Mouse (Mus musculus) kidney, adult 9 months (tissue): ENCODE measurements around the gene Vwce.

Experiments used
- DNase-seq: peaks from one replicate; pipeline ENCODE4 v3.0.0; 2022

Vwce gene

GRCm38 (mm10) chr19:10692361-10692760 lies 58.3 kb downstream of the Vwce start:
- DNase-seq: peak; percentile 79

DNA sequence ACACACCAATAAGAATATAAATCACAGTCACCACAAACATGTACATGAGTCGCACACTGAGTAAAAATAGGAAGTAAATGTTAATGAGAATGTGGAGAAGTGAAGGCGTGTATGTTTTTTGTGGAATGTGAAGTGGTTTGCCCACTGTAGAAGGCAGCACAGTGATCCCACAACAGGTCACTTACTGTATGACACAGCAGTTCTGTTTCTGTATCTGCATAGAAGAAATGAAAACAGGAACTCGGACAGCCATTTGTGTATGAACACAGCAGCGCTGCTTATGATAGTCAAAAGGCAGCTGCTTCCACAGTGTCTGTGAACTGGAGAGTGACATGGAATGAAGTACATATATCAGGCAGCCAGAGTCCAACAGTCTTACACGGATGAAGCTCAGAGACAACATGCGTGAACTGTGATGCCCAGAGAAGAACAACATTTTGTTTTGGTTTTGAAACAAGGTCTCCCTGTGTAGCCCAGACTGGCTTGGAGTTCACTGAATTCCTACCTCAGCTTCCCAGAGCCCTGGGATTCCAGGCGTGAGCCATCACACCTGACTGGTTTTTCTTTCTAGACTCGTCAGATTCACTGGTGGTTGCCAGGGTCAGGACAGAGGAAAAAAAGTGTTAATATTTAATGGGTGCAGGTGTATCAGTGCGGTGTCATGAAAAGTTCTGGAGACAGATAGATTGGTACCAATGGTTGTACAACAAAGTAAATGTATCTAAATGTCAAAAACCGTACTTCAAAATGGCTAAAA lies 60.1 kb downstream of the Vwce start:
- peak; percentile 55 for DNase-seq

- DNase-seq: no peak
Observed at GRCm38 (mm10) chr19:10695801-10696200, 61.8 kb downstream of the Vwce start.

GRCm38 (mm10) chr19:10698131-10698991 lies 64.3 kb downstream of the Vwce start:
- no peak for DNase-seq

- no peak for DNase-seq
Observed at GRCm38 (mm10) chr19:10699851-10700250, 65.8 kb downstream of the Vwce start.

GRCm38 (mm10) chr19:10701013-10701726 lies 67.2 kb downstream of the Vwce start:
- DNase-seq: no peak

DNA sequence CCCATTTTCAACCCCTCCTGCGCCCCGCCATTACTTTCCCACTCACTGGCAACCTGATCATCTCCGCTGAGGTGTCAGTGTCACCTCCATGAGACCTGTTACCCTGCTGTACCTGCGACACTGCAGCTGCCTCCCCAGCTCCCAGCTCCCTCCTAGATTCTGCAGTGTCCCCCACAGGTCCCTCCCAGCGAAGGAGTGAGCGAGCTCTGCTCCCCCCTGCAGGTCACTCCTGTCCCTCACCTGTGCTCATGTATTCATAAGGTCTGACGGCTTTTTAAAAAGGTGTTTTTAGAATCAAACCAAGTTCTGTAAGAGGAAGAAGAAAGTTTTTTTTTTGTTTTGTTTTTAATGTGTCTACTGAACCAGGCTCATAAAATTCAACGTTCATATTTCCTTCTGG lies 68.1 kb downstream of the Vwce start:
- no peak for DNase-seq

GRCm38 (mm10) chr19:10703470-10703869 lies 69.5 kb downstream of the Vwce start:
- no peak for DNase-seq

- DNase-seq: no peak
Observed at GRCm38 (mm10) chr19:10707087-10707875, 73.3 kb downstream of the Vwce start.

GRCm38 (mm10) chr19:10707881-10708280 lies 73.9 kb downstream of the Vwce start:
- DNase-seq: no peak

- DNase-seq: no peak
Observed at GRCm38 (mm10) chr19:10708900-10709299, 74.9 kb downstream of the Vwce start.

GRCm38 (mm10) chr19:10709360-10710087 lies 75.5 kb downstream of the Vwce start:
- peak; percentile 98 for DNase-seq

DNA sequence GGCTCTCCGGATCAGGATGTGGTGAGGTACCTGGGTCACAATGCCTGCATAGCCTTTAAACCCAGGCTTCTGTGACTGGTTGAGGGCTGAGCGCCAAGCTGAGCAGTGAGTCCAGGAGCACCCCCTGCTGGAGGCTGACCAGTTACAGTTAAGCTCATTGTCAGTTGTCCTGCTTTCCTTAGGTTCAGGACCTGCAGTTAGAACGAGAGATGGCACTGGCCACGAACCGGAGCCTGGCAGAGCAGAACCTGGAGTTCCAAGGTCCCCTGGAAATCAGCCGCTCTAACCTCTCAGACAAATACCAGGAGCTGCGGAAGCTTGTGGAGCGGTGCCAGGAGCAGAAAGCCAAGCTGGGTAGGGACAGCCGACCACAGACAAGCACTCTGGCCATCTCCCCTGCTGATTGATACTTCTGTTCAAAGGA lies 76.1 kb downstream of the Vwce start:
- DNase-seq: peak; percentile 75

DNA sequence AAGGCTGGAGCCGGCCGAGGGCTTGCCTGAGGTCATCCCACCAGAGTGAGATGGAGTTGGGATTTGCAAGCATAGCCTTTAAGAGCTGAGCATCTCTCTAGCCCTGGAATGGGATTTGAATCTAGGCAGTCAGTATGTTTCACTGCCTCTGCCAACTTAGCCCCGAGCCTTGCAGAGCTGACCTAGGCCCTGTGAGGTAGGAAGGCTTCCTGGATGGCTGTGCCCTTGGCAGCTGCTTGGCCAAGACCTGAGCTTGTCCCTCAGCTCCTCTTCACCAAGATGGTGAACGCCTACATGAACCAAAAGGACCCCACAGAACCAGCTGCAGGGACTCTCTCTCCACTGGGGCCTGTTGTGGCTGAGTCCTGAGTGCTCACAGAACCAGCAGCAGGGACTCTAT lies 76.7 kb downstream of the Vwce start:
- DNase-seq: no peak

GRCm38 (mm10) chr19:10712194-10712593 lies 78.2 kb downstream of the Vwce start:
- no peak for DNase-seq

GRCm38 (mm10) chr19:10712646-10713045 lies 78.6 kb downstream of the Vwce start:
- no peak for DNase-seq

DNA sequence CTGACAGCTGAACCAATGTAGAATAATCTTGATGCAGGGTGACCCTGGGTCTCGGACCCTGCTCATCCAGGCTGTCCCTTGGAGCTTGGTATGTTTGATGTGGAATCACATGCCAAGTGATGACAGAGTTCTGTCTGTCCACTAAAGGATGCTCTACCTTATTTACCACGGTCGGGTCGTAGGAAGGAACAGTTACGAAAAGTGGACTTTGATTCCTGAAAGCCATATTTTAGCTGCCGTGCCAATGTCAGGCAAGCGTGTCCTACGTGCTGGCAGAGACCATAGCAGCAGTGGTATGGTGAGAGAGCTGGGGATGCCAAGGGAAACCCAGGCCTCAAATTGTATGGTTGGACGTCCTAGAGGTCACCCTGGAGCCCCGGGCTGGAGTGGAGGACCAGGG lies 79.5 kb downstream of the Vwce start:
- no peak for DNase-seq

DNA sequence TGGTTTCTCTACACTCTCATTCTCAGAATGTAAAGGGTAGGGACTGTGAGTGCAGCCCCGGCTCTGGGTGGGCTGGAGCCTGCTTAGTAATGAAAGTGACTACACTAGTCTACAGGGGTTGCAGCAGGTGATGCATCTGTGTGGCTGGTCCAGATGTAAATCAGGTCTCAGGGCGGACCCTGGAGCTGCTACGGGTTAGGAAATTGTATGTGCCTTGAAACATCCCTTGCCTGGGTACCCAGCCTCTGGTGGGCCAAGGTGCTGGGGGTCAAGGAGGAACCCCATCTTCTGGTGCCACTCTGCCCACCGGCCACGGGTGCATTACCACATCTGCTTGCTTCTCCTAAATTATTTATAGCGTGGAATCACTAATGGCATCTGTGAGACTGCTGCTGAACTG lies 80.2 kb downstream of the Vwce start:
- DNase-seq: no peak

- peak; percentile 65 for DNase-seq
Observed at GRCm38 (mm10) chr19:10714682-10715475, 80.9 kb downstream of the Vwce start.

DNA sequence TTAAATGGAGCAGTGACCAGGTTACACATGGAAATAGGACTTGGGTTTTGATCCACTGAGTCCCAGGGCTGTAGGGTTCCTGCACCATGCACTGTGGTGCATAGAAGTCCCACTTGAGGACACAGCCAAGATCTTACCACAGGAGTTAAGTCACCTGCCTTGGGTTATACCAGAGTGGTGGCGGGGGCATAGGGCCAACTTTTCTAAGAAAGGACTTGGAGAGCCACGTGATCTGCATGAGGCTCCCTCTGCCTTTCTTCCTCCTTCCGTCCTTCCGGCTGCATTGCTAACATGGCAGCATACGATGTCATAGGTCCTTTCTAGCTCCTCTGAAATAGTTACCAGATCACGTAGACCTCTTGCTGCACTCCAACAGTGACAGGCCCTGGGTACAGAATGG lies 81.5 kb downstream of the Vwce start:
- DNase-seq: no peak
